Mouse (Mus musculus): Measurements from ENCODE around the gene Rfk. TPM values are rescaled to one million over a fixed set of nuclear protein-coding genes. Genes with fewer than 3 reads are reported as not detected.

Gene Rfk
- total and polyA plus RNA-seq, 3 experiments: 36.2 to 112 (median 46.9) TPM

DNA sequence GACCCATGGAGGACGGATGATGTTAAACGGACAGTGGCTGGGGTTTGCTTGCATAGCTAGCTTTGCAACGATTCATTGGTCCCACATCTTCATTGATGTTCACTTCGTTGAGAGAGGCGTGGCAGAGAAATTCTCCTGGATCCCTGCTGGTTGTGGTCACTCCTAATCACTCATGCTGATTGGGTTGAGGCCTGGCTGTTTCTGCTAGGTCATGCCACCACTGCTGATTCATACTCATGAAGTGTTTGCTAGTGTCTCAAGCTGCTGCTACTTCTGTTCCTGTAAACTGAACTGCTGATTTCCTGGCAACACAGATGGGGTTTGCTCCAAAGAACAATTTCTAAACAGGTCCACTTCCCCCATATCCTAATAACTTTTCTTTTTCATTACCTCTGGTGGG lies 13.0 kb downstream of the Rfk start:
- TF ChIP-seq GATA2 (IDR thresholded peaks at IDR 0.05; ENCODE audit: borderline replicate concordance, low read depth, low read length) (no peak), GATA1 (IDR thresholded peaks at IDR 0.05; ENCODE audit: borderline replicate concordance, low read length) (no peak), TAL1 (conservative IDR thresholded peaks at IDR 0.05; ENCODE audit: low read depth, low read length) (no peak), CTCF (IDR thresholded peaks at IDR 0.05; ENCODE audit: low read depth, low read length) (no peak), POLR2AphosphoS5 (IDR thresholded peaks at IDR 0.05; ENCODE audit: insufficient replicate concordance, low read depth, low read length) (no peak)
- DNase-seq (ENCODE audit: low spot score) (no peak), ATAC-seq (ENCODE audit: extremely low read depth, insufficient number of reproducible peaks, low FRiP score, poor library complexity, severe bottlenecking) (no peak)
- Histone ChIP-seq H3K36me3 (replicated peaks) (no peaks in the 10 kb centered on the region), H3K27me3 (ENCODE audit: insufficient read depth, low read length) (peaks cover 5% of the 10 kb centered on the region), H3K4me1 (ENCODE audit: insufficient read depth, low read depth, low read length) (0 out of 2 replicates have a peak, but pooled peaks cover 2% of the 10 kb centered on the region), H3K4me3 (ENCODE audit: low read depth, low read length) (no peak overlapping the region), H3K9me3 (replicated peaks) (peaks cover 7% of the 10 kb centered on the region)

DNA sequence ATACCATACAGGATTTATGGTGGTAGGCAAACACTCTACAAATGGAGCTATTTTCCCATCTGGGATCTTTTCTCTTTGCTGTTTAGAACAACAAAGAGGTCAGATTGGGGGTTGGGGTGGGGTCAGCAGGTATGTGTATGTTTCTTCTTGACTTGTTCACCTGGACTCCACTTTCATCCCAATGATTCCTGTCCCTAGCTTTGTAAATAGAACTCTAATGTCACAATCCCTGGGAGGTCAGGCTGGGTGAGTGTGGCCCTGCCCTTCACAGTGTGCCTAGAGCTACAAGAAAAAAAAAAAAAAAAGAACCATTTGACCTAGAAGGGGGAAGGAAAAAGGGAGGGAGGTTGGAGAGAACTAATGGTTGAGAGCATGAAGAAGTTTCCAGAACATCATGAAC lies 14.7 kb downstream of the Rfk start:
- TF ChIP-seq CTCF (IDR thresholded peaks at IDR 0.05; ENCODE audit: low read depth, low read length): no peak
- TF ChIP-seq GATA2 (IDR thresholded peaks at IDR 0.05; ENCODE audit: borderline replicate concordance, low read depth, low read length): no peak
- no peak for TF ChIP-seq TAL1 (conservative IDR thresholded peaks at IDR 0.05; ENCODE audit: low read depth, low read length)
- no peak for TF ChIP-seq POLR2AphosphoS5 (IDR thresholded peaks at IDR 0.05; ENCODE audit: insufficient replicate concordance, low read depth, low read length)
- TF ChIP-seq GATA1 (IDR thresholded peaks at IDR 0.05; ENCODE audit: borderline replicate concordance, low read length): no peak
- no peak for ATAC-seq (ENCODE audit: extremely low read depth, insufficient number of reproducible peaks, low FRiP score, poor library complexity, severe bottlenecking)
- Histone ChIP-seq H3K27me3 (ENCODE audit: insufficient read depth, low read length) (peaks cover 5% of the 10 kb centered on the region), H3K36me3 (replicated peaks) (no peaks in the 10 kb centered on the region), H3K4me3 (ENCODE audit: low read depth, low read length) (no peak overlapping the region), H3K9me3 (replicated peaks) (peaks cover 7% of the 10 kb centered on the region), H3K4me1 (ENCODE audit: insufficient read depth, low read depth, low read length) (0 out of 2 replicates have a peak, but pooled peaks cover 2% of the 10 kb centered on the region)
- no peak for DNase-seq (ENCODE audit: low spot score)

DNA sequence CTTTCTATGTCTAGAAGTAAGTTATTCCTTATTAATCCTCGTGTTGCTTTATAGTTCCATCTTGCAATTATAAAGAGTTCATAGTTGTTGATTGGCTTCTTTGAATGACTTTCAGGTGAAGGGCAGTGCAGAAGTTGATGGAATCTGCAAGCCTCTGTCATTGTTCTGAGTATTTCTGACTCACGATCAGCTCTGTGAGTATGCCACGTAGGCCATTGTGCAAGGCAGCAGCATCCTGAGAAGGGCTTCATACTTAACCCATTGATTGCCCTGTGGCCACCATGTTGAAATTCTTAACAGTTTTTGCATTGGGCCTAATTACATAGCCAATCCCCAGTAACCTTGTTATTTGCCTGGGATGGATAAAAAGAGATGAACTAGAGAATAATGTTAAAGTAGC lies 15.5 kb downstream of the Rfk start:
- ATAC-seq (ENCODE audit: extremely low read depth, insufficient number of reproducible peaks, low FRiP score, poor library complexity, severe bottlenecking) (no peak), DNase-seq (ENCODE audit: low spot score) (no peak)
- H3K9me3 ChIP-seq (replicated peaks): peaks cover 7% of the 10 kb centered on the region
- no peak overlapping the region for H3K4me3 ChIP-seq (ENCODE audit: low read depth, low read length)
- H3K36me3 ChIP-seq (replicated peaks): no peaks in the 10 kb centered on the region
- H3K27me3 ChIP-seq (ENCODE audit: insufficient read depth, low read length): peaks cover 5% of the 10 kb centered on the region
- TF ChIP-seq CTCF (IDR thresholded peaks at IDR 0.05; ENCODE audit: low read depth, low read length) (no peak), TAL1 (conservative IDR thresholded peaks at IDR 0.05; ENCODE audit: low read depth, low read length) (no peak), GATA2 (IDR thresholded peaks at IDR 0.05; ENCODE audit: borderline replicate concordance, low read depth, low read length) (no peak), GATA1 (IDR thresholded peaks at IDR 0.05; ENCODE audit: borderline replicate concordance, low read length) (no peak), POLR2AphosphoS5 (IDR thresholded peaks at IDR 0.05; ENCODE audit: insufficient replicate concordance, low read depth, low read length) (no peak)
- 0 out of 2 replicates have a peak, but pooled peaks cover 2% of the 10 kb centered on the region for H3K4me1 ChIP-seq (ENCODE audit: insufficient read depth, low read depth, low read length)

DNA sequence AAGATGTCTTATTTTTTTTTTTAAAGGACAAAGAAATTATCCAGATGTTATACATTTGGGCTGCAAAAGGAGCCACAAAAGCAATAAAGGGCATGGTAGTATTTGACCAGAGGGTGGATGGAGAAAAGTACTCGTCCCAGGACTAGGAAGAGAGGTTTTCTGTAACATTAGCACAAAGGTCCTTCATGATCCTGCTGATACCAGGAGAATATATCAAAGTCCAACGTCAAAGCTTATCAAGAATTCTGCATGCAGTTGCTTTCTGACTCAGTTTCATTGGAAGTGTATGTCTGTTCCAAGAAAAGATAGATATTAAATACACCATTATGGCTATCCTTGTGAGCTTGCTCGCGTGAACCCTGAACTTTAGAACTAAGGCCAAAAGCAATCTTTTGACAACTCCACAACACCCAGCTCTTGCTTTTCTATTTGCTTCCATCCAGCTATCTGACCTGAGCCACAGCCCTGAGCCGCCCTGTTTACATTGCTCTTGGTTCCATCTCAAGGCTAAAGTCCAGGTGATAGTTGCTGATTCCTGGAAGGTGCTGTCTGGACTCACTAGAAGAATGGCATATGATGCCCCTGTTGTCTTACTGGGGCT lies 16.7 kb downstream of the Rfk start:
- Histone ChIP-seq H3K9me3 (replicated peaks) (peaks cover 7% of the 10 kb centered on the region), H3K36me3 (replicated peaks) (no peaks in the 10 kb centered on the region), H3K4me1 (ENCODE audit: insufficient read depth, low read depth, low read length) (0 out of 2 replicates have a peak, but pooled peaks cover 2% of the 10 kb centered on the region), H3K27me3 (ENCODE audit: insufficient read depth, low read length) (peaks cover 9% of the 10 kb centered on the region), H3K4me3 (ENCODE audit: low read depth, low read length) (no peak overlapping the region)
- TF ChIP-seq POLR2AphosphoS5 (IDR thresholded peaks at IDR 0.05; ENCODE audit: insufficient replicate concordance, low read depth, low read length) (no peak), TAL1 (conservative IDR thresholded peaks at IDR 0.05; ENCODE audit: low read depth, low read length) (no peak), CTCF (IDR thresholded peaks at IDR 0.05; ENCODE audit: low read depth, low read length) (no peak), GATA1 (IDR thresholded peaks at IDR 0.05; ENCODE audit: borderline replicate concordance, low read length) (no peak), GATA2 (IDR thresholded peaks at IDR 0.05; ENCODE audit: borderline replicate concordance, low read depth, low read length) (no peak)
- ATAC-seq (ENCODE audit: extremely low read depth, insufficient number of reproducible peaks, low FRiP score, poor library complexity, severe bottlenecking) (no peak), DNase-seq (ENCODE audit: low spot score) (no peak)

DNA sequence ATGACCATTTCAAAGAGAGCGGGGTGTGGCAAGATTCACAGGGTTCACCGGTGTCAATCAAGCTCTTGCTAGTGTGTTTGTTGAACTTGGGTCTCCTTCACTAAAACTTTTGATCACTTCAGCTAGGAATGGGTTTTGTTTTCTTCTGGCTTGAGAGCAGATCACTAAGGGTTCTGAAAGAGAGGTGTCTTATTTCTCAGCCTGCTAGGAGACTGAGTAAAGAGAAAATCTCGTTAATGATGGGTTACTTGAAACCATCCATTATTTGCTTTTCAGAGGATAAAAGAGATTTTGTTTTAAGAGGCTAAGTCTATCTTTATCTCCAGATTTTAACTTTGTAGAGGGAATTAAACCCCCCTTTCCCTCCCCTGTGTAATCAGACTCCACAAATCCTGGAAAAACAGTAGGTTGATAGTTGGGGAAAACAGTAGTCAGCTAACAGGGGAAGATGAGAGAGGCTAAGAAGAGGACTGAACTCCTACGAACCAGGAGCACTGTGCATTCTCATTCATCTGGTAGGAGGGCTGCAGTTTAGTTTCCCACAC lies 19.1 kb downstream of the Rfk start:
- Histone ChIP-seq H3K9me3 (replicated peaks) (no peaks in the 10 kb centered on the region), H3K27me3 (ENCODE audit: insufficient read depth, low read length) (peaks cover 14% of the 10 kb centered on the region), H3K36me3 (replicated peaks) (no peaks in the 10 kb centered on the region), H3K4me1 (ENCODE audit: insufficient read depth, low read depth, low read length) (no peaks in the 10 kb centered on the region), H3K4me3 (ENCODE audit: low read depth, low read length) (no peak overlapping the region)
- DNase-seq (ENCODE audit: low spot score): no peak
- ATAC-seq (ENCODE audit: extremely low read depth, insufficient number of reproducible peaks, low FRiP score, poor library complexity, severe bottlenecking): no peak
- no peak for TF ChIP-seq CTCF (IDR thresholded peaks at IDR 0.05; ENCODE audit: low read depth, low read length)
- no peak for TF ChIP-seq GATA1 (IDR thresholded peaks at IDR 0.05; ENCODE audit: borderline replicate concordance, low read length)
- TF ChIP-seq POLR2AphosphoS5 (IDR thresholded peaks at IDR 0.05; ENCODE audit: insufficient replicate concordance, low read depth, low read length): no peak
- no peak for TF ChIP-seq TAL1 (conservative IDR thresholded peaks at IDR 0.05; ENCODE audit: low read depth, low read length)
- no peak for TF ChIP-seq GATA2 (IDR thresholded peaks at IDR 0.05; ENCODE audit: borderline replicate concordance, low read depth, low read length)

DNA sequence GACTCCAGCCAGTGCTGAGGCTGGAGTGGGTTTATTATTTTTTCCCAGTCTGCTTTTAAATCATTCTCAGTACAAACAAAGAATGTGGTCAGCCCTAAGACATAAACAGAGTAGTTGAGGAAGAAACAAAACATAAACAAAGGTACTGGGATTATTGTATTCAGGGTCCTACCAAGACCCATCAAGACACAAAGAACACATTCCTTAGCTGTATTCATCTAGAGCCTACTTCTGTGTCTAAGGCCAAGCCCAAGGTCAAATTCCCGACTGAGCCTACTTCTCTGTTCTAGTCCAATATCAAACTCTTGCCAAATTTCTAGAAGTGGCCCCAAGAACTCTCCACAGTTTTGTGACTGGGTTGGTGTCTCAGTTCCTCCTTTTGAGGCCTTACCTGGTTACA lies 24.0 kb downstream of the Rfk start:
- no peaks in the 10 kb centered on the region for H3K36me3 ChIP-seq (replicated peaks)
- H3K4me3 ChIP-seq (ENCODE audit: low read depth, low read length): no peak overlapping the region
- H3K4me1 ChIP-seq (ENCODE audit: insufficient read depth, low read depth, low read length): no peaks in the 10 kb centered on the region
- H3K27me3 ChIP-seq (ENCODE audit: insufficient read depth, low read length): peaks cover 14% of the 10 kb centered on the region
- ATAC-seq (ENCODE audit: extremely low read depth, insufficient number of reproducible peaks, low FRiP score, poor library complexity, severe bottlenecking): no peak
- TF ChIP-seq CTCF (IDR thresholded peaks at IDR 0.05; ENCODE audit: low read depth, low read length) (no peak), GATA2 (IDR thresholded peaks at IDR 0.05; ENCODE audit: borderline replicate concordance, low read depth, low read length) (no peak), GATA1 (IDR thresholded peaks at IDR 0.05; ENCODE audit: borderline replicate concordance, low read length) (no peak), TAL1 (conservative IDR thresholded peaks at IDR 0.05; ENCODE audit: low read depth, low read length) (no peak), POLR2AphosphoS5 (IDR thresholded peaks at IDR 0.05; ENCODE audit: insufficient replicate concordance, low read depth, low read length) (no peak)
- H3K9me3 ChIP-seq (replicated peaks): no peaks in the 10 kb centered on the region
- no peak for DNase-seq (ENCODE audit: low spot score)

Data from G1E (cell line).